Mouse (Mus musculus) mouse embryonic stem cell (cell line): ENCODE data around the gene Gpd1l.

Source experiments
- in situ Hi-C, 2 experiments: fragments of 300-500 bp; cut with MboI; formaldehyde crosslinking; loops; 1 replicate in 1 of 2; 3 replicates in 1 of 2; pipeline ENCODE4 v1.14.3; 2019 to 2020; ENCODE audit warnings: low sequenced_read_pairs in 2 of 2, low pct_unique_long_range_greater_than_20kb in 1 of 2, mixed read lengths in 1 of 2; ENCODE audit not compliant: unreplicated experiment in 1 of 2

Gene Gpd1l

DNA sequence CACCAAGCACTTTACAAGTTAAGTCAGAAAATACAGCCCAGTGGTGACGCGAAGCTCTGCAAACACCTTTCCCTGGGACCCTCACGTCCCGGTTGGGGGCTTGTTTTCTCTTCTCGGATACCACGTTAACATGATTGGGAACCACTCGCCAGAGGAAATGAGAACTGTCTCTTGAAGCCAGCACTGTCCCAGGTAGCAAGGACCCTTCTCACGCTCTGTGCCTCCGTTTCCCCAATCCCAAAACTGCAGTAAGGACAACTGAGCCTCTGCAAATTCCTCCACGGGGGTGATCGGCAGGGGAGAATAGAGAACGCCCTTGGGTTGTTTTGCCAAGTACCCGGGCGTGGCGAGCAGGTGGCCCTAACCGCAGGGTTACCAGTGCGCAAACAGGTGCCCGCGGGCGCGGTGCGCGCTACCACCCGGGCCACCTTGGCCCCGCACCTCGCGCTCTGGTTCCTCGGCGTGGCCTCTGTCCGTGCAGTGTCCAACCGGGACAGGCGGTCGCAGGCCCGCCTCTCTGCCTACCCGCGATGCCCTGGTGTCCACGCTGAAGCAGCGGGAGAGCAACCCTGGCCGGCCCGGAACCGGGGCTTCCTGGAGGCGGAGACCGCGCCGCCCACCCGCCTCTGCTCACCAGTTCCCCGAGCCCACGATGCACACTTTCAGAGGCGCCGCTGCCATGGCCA, 607 bp downstream of the Gpd1l start:
- in situ Hi-C loops, result no loop called here

DNA sequence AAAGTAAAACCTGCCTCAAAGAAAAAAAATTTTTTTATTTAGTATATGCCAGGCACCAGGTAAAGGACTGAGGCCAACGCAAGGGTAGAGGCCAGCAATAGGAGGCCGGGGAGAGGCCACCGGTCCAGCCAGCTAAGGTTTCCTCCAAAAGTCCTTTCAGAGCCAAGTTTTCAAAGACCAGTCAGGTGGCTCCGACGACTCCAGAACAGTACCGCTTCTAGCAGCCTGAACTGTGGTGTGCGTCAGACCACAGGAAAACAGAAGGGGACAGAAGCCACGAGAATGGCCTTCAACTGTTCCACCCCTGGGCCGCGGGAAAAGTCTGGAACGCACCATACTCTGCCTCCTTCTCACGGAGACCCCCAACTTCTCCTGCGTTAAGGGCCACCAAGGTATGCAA, 1.2 kb downstream of the Gpd1l start:
- in situ Hi-C loops, result no loop called here

DNA sequence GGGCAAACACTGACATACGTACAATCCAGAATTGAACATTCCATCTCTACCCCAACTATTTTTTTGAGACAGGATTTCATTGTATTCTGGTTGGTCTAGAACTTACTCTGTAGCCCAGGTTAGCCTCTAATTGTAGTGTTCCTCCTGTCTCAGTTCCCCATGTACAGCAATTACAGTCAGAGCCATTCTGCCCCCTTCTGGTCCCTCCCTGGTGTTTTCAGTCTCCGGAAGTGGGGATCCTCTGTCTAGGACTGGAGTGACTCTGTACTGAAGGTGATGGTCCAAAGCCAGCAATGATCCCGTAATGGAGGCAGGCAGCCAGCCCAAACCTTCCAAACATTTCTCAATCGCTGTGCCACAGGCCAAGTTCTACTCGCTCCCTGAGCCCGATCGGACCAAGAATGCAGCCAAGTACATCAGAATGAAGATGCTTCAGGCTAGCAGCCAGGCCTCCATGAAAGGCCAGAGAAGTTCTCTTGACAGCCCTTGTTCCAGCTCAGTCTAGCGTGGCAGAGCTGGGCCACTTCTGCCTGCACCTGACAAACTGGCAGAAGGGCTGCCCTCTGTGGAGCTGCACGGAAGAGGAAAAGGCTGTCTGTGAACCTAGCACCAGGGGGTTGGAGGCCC, 3.2 kb downstream of the Gpd1l start:
- in situ Hi-C loops, result no loop called here

DNA sequence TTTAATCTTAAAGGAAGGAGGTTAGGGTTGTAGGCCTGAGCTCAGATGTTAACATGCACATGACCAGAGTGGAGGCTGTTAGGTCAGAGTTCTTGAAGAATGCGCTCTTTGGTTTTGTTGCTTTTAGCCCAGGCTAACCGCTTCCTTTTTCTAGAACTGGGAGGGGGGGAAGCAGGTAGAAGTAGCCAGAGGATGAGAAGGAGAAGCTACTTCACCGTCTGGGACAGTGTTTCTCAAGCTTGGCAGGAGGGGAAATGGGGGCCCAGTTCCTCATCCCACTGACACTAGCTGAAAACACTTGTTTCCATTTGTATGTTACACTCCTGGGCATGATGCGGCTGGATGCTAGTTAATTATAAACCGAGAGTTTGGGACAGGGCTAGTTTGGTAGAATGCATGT, 8.2 kb downstream of the Gpd1l start:
- in situ Hi-C loops, result no loop called here

DNA sequence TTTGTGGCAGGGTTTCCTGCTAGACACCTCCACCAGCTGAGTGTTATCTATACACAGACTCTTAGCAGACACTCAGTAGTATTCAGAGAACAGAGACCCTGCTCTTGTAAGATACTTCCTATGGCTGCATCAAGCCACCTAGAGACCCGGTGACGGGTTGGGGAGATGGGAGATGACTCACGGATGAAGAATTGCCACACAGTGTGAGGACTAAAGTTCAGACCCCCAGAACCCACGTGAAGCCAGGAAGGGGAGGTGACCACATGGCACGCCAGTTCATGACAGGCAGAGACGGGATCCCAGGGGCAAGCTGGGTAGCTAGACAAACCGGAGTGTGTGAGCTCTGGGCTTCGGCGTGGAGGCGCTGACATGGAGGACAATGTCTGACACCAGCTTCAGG, 8.7 kb downstream of the Gpd1l start:
- in situ Hi-C loops, result no loop called here

DNA sequence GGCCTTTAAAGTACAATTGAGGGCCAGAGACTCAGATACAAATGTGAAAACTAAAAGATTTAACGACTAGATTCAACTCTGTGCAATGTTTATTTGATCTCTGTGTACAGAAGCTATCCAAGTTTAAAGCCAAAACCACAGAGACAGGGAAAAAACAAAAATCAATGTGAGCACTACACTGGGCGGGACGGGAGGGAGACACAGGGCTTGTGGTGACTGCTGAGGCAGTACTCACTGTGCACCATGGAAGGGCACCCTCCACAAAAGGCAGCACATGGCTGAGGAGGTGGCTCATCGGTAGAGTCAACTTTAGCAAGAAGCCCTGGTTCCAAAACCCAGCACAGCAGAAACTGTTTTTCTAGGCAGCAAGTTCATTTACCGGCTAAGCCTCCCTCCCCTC, 9.3 kb downstream of the Gpd1l start:
- in situ Hi-C loops, result no loop called here

DNA sequence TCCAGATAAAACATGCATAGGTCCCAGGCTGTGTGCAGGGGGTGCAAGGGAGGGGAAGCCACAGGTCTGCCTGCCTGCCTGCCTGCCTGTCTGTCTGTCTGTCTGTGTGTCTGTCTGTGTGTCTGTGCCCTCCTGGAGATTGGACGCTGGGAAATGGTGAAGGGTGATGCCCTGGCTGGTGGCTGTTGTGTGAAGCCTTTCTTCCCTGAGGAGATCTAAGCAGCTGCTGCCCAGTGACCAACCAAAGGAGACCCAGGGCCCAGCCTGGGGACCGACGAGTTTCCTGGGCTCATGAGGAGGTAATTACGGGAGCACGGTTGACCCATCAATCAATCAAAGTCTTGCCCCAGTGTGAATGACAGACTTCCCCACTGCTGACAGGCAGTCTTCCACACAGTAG, 11.6 kb downstream of the Gpd1l start:
- in situ Hi-C loops, result no loop called here

DNA sequence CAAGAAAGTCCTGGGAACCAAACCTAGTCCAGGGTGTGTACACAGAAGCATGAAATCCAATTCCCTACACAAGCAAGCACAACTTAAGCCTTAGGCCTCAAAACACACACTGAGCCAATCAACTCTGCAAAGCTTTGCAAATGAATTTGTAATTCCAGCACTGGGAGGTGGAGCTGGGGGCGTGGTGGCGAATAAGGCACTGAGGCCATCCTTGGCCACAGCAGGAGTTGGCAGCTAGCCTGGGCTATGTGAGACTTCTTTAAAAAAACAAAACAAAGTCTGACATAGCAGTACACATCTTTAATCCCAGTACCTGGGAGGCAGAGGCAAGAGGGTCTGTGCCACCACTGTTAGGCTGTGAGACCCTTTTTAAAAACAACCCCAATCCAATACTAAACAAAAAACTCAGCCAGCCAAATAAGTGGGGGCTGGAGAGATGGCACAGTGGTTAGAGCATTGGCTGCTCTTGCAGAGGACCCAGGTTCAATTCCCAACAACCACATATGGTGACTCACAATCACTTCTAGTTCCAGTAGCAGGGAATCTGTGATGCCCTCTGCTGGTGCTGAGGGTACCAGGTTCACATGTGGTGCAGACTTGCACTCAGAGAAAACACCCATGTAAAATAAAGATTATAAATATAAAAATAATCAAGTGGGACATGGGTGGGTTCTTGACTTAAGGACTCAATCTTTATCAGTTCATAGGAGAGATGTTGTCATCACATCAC, 12.3 kb downstream of the Gpd1l start:
- in situ Hi-C loops, result no loop called here

DNA sequence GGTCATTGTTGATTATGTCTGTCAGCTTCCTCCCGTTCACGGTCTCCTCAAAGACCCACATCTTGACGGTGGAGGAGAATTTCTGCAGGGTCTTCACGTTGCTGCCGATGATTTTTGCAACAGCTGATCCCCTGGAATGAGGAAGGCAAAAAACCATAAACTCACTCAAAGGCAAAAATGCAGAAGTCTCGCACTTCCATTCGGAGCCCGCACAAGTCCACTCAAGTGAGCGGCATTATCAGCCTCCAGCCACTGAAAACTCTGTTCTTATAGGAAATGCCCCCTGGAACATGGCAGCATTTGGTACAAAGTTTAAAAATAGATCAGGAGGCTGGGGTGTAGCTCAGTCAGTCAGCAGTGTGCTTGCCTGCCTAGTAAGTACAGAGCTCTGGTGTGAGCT, 13.2 kb downstream of the Gpd1l start:
- in situ Hi-C loops, result no loop called here

DNA sequence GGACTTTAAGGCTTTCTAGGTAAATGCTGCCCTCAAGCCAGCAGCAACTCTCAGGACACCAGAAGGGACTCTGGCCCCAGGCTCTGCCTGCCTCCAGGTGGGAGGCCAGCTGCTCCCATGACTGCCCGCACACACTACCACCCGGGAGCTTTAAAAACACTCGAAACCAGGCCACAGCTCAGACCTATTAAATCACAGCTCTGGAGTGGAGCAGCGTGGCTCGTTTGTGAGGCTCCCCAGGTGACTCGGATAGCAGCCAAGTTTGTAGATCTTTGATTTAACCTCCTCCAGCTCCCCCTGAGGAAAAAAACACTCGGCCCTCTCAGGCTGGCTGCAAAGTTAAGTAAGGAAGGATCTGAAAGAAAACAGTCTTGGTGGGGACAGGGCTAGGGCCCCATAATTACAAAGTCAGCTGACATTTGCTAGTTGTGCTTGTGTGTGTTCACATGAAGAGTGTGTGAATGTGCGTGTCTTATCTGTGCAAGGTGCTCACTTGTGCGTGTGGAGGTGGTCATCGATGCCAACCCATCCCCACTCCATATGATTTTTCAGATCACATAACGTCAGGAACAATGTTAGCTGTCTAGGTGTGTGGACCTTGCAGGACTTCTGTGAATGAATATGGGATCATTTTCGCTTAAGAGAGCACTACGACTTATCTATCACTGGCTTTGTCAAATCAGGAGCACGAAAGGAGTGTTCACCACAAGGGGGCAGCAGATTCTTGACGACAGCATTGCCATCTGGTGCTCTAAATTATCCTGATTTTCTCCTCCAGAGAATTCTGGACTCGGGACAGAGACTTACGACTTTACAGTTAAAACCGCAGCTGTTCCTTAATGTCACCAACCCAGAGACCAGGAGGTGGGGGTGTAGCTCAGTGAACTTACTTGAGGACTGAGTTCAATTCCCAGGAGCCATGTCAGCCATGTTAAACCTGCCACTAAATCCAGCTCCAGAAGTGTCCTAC, 20.8 kb downstream of the Gpd1l start:
- in situ Hi-C loops, result no loop called here

DNA sequence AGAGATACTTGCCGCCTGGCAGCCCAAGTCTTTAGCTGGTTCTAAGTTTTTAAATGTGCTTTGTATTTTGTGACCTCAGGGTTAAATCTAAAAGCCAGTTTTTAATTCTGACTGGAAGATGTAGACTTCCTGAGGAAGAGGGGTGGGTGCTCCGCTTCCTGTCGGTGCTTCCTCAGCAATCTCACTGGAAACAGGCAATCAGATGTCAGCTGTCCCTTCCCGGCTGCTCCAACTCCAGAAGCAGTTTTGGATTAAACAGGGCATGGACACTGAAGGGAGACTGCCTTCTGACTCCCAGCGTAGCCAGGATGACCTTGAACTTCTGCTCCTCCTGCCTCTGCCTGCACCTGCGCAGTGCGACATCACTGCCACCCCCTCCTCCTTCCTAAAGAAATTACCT, 26.3 kb downstream of the Gpd1l start:
- in situ Hi-C loops, result no loop called here

DNA sequence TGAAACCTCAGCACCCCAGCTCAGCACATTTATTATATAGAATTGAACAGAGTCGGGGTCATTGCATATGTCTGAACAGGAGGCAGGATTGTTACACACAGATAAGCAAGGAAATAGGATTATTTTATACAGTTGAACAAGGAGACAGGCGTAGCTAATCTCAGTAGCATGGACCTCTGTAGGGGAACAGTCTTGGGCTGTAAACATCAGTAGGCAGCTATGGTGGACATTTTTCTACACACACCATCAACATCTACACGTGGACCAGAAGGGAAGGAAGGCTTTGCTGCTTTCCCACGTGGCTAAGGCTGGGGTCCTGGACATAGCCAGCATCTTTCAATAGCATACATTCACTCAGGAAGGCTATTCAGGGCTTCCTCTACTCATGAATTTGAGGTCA, 37.9 kb downstream of the Gpd1l start:
- in situ Hi-C loops, result no loop called here

DNA sequence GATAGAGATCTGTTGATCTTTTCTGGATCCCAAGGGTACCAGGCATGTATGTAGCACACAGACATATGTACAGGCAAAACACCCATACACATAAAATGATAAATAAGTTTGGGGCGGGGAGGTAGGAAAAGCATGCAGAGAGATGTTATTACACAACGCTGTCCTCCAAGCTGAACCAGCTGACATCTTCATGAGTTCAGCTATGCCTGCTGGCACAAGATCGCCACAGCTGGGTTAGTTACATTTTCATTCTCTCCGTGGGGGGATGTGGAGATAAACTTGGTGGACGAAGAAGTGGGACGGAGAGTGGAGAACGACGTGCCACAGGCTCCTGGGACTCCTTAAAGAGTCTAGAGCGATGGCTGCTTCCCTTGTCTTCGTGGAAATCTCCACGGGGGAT, 40.8 kb downstream of the Gpd1l start:
- in situ Hi-C loops, result no loop called here

DNA sequence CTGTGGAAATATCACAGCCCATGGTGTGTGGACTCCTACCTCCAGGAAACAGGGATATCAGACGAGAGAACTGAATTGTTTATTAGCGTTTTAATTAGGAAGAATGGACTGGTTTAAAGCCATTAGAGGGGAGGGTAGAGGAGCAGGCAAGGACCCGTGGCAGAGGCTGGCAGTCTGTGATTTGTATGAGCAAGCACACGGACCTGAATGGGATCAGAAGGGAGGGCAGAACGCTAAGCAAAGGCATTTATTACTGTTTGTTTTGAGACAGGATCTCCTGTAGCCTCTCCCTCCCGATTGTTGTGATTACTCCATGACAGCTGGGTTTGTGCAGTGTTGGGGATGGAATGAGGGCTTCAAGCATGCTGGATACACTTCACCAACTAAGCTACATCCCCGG, 43.4 kb downstream of the Gpd1l start:
- in situ Hi-C loops, result no loop called here

DNA sequence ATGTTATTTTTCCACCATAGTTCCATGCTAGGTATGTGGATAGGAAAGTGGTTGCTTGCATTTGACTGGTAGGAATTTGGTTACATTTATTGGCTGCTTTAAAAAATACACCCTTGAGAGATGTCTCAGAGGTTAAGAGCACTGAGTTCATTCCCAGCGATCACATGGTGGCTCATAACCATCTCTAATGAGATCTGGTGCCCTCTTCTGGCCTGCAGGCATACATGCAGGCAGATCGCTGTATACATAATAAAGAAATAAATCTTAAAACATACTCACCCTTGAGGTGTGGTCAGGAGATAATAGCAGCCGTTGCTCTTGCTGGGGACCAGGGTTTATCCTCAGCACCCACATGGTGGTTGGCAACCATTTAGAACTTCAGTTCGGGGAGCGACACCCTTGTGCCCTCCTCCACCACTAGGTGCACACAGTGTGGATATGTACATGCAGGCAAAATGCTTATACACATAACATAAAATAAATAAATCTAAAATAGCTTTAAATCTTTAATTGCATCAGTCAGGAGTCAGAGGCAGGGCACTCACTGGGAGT, 44.9 kb downstream of the Gpd1l start:
- in situ Hi-C loops, result no loop called here

DNA sequence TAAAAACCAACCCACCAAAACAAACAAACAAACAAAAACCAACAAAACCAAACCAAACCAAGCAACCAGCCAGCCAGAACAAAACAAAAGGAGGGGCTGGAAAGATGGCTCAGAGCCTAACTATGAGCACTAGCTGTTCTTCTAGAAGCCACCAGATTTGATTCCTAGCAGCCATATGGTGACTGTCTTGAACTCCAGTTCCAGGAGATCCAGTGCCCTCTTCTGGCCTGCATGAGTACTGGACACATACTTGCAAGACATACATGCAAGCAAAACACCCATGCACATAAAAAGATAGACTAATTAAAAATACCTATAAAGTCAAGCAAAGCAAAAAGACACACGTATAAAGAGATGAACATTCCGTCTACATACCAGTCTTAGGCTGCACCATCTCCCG, 46.1 kb downstream of the Gpd1l start:
- in situ Hi-C loops, result no loop called here

DNA sequence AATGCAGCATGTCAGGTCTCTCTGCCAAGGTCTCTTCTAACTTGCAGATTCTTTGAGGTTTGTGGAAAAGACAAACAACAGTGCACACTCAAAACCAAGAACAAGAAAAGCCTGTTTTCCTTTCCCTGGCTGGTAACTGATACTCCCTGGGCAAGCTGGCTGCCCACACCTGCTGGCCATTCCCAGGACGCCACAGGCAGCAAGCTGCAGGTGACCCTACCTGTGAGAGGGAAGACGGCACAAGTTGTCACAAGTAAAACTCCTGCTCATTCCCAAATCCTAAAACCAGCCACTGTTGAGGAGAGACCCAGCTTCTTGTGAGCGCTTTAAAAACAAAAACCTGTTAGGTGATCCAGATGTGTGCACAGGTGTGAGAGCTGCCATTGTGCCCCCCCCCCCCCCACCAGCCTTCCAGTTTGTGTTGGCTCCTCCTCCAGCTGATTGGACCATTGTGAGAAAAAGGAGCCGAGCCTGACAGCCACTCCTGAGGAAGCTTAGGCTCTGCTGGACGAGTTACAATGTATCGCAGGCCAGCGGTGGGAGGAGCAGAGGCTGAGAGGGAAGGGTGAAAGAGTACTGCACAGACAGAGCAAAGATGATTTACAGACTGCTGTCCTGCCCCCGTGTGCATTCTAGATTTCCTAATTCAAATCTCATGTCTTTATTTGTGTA, 47.7 kb downstream of the Gpd1l start:
- in situ Hi-C loops, result no loop called here

DNA sequence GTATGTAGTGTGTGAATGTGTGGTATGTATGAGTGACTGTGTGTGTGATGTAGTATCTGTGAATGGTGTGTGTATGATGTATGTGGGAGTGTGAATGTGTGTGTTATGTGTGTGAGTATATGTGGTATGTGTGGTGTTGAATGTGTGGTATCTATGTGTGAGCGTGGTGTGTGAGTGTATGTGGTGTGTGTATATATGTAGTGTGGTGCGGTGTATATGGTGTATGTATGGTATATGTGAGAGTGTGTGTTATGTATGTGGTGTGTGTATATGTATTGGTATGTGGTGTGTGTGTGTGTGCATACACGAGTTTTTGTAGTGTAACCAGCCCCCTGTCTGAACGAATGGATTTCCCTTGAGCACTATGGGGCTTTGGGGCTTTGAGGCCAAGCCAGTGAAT, 48.2 kb downstream of the Gpd1l start:
- in situ Hi-C loops, result no loop called here
